Mouse (Mus musculus): Measurements from ENCODE around the gene Serping1.
"Not testable (repeated sequence)": the region's sequence is repeated elsewhere in the genome, so short reads cannot be mapped to it uniquely, and the experiment has no call there.

Serping1 gene

DNA sequence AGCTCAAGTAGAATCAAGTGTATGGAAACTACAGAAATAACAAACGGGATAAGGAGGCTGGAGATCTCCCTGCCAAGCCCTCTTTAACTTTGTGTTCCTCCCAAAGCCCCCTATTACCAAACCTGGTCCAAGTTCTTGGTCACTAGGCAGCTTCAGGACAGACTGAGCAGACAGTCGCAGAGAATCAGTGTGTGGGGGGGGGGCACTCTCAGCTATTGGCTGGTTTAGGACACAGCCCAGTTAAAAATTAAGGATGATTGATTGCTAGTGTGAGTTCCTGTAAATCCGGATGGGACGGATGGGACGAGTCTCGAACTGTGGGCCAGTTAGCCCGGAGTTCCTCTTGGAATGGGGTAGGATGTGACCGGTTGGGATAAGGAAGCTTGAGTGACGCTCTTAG is at the start of gene Serping1:
Gene Serping1, minus strand, starts transcription at position 204 of the 400 bp plus-strand sequence.
- DNase-seq (ENCODE audit: low spot score), result peak; percentile 47

DNA sequence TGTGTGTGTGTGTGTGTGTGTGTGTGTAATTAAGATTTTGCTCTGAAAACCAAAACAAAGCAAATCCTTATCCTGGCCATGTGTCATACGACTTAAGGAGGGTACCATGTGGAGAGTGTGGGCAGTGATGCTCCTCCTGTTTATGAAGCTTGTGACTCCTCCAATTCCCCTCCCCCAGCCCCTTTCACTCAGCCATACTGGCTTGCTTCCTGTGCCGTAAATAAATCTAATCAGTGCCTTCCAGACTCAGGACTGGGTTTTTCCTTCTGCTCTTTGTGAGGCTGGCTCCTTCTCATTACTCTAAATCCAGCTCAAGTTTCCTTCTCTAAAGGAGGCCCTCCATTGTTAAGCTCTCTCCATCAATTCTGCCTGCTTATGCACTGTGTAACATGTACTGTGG is 48.0 kb upstream of the Serping1 start:
- DNase-seq (ENCODE audit: low spot score), result peak; percentile 28

DNA sequence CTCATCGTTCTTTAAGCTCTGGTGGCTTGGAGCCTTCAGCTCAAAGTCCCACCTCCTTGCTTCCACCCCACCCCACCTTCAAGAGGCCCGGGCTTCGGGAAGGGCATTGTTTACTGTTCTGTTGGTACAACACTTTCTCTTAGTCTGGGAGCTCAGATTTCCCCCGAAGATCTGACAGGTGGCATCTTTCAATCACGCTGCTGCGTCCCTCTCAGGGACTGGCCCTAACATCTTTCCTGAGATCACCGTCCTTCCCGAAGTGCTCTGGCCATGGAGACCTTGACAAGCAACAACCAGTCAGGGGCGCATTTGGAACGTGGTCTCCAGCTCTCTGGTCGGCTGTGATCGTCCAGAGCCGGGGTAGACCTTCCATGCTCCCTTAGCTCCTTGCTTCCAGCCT is 47.3 kb upstream of the Serping1 start, which contains the start of gene Smtnl1:
Gene Smtnl1, minus strand, starts transcription at position 101 of the 400 bp plus-strand sequence.
- no peak for DNase-seq (ENCODE audit: low spot score)

DNA sequence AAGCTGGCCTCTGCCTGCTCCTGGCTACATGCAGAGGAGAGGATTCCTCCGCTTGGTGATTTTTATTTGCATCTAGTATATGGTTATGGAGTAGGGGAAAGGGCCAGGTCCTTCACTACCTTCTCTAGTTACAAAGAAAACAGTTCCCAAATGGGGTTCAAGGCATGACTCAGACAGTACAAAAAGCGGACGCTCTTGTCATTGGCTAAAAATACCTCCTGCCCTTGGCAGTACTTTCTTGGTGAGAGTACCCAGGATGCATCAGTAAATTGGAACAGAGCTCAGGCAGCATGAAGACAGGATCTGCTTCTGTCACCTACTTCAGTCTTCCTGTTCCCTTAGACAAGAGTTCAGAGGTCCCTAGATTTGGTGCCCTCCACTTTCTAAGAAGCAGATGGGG is 44.6 kb upstream of the Serping1 start:
- no peak for DNase-seq (ENCODE audit: low spot score)

DNA sequence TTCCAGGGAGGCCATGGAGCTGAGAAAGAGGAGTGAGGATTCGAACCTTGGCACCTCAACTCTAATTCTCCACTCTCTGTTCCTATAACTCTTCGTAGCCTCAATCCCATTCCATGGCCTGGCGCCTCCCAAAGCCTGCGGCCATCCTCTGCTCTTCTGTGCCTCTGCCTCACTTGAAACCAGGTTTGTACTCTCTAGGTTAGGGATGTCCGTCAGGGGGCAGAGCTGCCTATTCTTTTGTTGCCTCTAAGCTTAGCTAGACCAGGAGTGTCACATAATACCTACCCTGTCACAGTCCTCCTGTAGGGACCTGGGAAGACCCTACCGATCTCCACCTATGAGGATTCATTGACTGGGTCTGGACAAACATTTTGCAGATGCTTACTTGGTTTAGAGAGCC is 37.4 kb upstream of the Serping1 start:
- no peak for DNase-seq (ENCODE audit: low spot score)

DNA sequence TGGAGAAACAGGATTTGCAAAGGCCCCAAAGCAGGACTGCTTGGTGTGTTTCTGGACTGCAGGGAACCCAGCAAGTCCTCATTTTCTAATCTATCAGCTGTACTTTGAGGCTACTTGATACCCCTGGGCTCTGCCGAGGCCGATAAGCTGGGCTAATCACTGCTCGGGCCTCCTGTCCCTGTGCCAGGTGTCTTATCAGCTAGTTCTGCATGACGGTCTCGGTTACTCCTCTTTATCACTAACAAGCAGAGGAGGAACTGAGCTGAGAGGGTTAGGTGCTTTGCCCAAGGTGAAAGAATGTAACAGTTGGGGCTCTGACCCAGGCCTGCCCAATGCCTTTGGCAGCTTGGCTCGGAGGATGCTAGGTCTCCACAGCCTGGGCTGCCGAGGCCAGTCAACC is 36.6 kb upstream of the Serping1 start:
- no peak for DNase-seq (ENCODE audit: low spot score)

DNA sequence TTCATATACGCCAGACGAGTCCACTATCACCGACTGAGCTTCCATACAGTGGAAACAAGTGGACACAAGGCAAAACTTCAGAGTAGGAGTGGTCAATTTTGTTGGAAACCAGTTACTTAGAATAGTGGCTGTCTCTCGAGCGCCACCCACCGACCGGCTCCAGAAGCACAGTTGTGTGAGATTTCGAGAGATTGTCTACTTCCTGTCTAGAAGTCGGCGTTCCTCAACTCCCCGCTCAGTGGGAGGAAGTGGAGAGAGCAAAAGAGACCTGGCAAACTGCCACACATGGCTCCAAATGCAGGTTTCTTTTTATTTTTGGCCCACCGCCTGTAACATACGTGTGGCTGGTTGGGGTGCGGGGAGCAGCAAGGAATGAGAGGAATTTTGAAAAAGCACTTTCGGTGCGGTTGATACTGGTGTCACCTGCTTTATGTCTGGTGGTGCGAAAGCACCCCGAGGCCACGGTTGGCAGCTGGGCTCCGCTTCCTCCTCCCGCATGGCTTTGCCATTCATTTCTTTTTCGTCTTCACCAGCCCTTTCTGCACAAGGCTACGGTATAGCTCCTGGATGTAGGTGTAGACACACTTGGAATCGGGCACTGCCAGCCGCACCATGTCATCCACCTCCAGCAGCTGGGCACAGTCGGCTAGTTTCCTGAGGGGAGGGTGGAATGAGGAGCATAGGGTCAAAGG is 35.8 kb upstream of the Serping1 start:
- DNase-seq (ENCODE audit: low spot score), result peak; percentile 92

DNA sequence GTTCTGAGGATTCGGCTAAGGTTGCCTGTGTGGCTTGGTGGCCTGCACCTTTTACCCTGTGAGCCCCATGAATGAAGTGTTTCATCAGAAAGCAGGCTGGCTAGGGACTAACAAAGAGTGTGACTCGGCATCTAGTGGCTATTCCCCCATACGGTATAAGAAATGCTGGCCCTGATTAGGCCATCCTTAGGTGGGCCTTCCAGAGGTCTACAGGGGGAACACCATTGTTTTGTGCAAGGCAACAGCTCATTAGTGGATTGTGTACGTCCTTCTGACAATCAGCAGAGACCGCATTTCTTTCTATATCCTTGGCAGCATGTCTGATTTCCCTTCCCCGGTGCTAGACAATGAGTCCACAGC is 35.3 kb upstream of the Serping1 start:
- no peak for DNase-seq (ENCODE audit: low spot score)

DNA sequence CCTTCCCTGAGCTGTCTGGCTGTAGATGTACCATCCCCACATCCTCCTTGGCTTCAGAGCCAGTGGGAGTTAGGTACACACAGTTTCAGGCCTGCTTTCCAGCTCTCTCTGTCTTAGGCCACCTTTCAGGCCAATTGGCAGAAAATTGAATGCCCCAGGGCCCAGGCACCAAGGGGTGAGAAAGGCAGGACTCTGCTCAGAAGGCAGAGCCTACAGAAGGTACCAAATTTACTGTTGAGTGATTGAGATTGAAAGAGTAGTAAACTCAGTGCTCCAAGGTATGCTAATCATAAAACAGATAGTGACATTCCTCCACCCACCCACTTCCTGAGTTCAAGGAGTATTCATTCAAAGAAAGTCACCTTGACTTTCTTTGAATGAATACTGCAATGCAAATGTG is 34.1 kb upstream of the Serping1 start:
- no peak for DNase-seq (ENCODE audit: low spot score)

DNA sequence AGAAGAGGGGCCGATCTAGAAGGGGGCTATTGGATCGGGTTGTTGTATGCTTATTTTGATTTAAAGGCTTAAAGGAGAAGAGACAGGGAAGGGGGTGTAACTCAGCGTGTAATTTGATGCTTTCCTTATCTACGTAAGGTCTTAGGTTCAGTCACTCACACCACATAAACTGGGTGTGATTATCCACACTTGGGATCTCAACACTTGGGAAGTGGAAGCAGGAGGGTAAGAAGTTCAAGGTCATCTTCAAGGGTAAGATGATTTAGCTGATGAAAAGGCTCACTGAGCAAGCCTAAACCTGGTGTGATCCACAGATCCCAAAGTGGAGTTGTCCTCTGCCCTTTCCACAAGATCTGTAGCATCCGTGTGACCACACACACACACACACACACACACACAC is 31.3 kb upstream of the Serping1 start:
- no peak for DNase-seq (ENCODE audit: low spot score)

DNA sequence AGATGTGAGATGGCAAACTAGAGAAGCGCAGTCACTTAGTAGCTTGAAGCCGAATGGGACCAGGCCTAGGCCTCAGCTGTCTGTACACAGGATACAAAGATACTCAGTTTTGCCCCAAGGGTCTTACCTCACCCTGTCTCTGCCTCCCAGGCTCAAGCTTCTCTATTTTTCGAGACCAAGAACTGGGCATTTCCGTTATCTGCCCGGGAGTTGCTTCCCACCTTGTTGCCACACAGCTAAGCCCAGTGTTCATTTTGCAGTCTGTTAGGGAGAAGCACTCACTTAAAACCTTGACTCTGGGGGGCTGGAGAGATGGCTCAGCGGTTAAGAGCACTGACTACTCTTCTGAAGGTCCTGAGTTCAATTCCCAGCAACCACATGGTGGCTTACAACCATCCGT is 28.7 kb upstream of the Serping1 start:
- DNase-seq (ENCODE audit: low spot score), result no peak

DNA sequence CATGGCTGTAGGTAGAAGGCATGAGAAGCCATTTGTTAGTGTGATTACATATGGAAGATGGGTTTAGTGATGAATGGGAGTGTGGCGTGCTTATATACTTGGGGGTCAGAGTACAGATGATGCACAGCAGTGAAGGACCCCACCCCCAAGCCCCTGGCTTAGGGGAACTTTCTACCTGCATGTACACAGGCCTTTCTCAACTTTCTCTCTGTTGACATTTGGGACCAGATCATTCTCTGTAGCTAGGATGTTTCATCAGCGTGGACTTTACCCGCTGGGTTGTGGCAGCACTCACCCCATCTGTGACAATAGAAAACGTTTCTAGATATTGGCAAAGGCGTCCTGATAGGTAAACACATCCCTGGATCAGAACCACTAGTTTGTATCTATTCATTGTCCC is 26.0 kb upstream of the Serping1 start:
- not testable (repeated sequence) for DNase-seq (ENCODE audit: low spot score)

DNA sequence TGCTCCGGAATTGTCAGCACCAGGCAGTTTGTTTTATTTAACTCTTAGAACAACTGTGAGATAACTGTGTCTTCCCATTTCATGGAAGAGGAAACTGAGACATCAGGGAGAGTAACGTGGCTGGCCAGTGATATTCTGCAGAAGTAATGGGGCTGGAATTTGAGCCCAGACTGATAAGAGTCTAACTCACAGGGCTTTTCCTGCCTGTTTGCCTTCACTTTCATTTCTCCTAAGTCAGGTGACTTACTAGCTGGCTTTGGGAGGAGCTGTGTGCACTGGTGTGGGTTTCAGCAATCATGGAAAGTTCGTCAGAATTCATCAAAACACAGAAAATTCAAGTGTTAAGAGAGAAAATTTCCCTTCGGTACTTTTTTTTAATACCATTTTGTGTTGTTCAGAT is 25.1 kb upstream of the Serping1 start:
- DNase-seq (ENCODE audit: low spot score), result no peak

DNA sequence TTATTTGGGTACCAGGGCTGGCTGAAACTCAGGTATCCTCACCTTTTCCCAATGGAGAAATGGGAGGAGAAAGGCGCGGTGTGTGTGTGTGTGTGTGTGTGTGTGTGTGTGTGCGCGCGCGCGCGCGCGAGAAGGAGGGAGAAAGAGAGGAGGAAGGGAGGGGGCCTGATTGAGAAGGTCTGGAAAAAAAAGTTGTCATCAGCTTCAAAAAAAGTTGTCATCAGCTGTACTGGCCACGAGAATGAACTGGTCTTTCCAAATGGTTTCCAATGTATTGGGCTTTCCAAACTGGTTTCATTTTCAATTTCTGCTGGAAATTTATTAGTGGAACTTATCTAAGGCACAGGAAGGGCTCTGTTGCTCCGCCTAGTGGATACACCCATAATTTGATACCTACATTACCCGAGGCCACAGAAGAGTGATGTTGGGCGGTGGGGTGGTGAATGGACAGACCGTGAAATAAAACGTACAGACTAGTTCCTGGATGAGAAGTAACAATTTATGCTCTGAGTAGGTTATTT is 23.9 kb upstream of the Serping1 start:
- DNase-seq (ENCODE audit: low spot score), result peak; percentile 90

DNA sequence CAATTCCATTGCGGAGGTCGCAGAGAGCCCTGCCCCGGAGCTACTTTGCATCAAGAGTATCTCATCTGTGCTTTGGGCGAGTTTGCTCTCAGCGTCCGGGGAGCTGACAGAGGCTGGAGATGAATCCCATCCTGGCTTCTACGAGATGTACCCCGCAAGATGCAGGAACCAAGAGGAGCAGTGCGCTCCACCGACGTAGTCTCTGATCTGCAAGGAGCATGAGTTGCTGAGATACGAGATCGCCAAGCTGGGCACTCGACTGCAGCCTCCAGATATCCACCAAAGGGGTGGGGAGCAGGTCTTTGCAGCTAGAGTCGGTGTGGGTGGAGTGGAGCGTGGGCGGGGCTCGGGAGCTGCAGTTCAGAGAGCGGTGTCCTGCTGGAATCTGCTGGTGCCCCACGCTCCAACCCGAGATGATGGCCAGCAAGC is 23.3 kb upstream of the Serping1 start, which contains the start of gene Ube2l6:
Gene Ube2l6, plus strand, starts transcription at position 336 of the 429 bp plus-strand sequence.
- peak; percentile 79 for DNase-seq (ENCODE audit: low spot score)

DNA sequence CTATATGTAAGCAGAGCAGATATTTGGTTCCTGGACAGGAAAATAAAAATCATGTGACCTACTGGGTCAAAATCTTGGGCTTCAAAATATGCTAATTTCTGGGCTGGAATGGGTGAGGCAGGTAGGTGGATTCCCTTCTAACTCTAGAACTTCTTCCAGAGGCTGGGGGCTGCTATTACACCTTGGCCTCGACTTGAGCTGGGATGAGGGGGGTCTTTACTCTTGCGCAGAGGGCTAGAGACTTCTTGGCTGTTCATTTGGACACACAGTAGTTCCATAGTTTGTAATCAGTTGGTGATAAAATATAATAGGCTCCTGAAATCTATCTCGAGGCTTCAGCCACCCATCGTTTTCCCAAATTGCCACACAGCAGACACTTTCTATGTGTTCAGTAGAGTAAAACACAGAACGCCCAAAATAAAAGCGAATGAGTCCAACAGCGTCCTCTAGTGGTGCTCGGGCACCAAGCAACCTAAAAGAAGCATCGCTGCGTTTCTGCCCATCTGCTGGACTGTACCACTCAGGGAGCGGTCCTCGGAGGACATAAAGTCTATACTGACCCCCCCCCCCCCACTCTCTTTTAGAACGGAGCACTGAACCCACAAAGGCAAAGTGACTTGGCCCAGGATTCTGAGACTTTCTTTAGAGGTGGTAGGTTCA is 22.7 kb upstream of the Serping1 start:
- peak; percentile 96 for DNase-seq (ENCODE audit: low spot score)

DNA sequence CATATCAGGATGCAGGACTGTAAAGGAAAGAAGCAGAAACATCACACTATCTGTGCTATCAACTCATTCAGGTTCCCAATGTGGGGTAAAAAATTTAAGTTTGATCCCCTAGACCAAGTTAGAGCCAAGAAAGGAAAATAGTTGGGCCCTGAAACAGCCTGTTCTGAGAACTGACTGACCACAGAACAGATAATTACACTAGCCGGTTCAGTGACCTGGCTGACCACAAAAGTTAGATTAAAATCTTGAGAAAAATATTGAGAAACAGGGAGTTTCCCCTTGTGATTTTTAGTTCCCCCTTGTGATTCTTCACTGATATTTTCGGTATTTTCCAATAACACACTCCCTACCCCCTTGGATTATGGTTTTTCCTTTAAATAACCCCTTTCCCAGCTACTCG is 18.6 kb upstream of the Serping1 start:
- no peak for DNase-seq (ENCODE audit: low spot score)

DNA sequence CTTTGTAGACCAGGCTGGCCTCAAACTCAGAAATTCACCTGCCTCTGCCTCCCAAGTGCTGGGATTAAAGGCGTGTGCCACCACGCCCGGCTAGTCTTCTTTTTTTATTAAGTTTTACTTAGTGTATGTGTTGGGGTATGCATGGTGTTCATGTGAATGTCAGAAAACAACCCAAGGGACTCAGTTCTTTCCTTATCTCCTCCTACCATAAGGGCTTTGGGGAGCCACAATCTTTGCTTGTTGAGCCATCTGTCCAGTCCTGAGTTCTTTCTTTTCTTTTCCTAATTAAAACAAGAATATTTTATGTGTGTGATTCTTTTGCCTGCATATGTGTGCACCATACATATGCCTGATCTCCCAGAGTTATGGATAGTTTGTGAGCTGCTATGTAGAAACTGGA is 17.9 kb upstream of the Serping1 start:
- DNase-seq (ENCODE audit: low spot score), result no peak

DNA sequence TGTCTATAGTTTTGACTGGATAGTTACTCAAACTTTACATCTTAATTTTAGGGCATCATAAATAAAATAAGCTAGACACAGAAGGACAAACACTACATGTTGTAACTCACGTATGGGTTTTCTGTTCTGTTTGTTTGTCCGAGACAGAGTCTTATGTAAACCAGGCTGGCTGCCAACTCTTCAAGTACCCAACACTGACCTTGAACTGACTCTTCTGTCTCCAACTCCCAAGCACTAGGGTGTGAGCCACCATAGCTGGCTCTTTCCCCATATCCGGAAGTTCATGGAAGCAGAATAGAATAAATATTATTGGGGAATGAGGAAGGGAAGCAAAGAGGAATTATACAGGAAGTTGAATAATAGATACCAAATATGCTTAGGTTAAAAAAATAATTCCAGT is 17.3 kb upstream of the Serping1 start:
- no peak for DNase-seq (ENCODE audit: low spot score)

DNA sequence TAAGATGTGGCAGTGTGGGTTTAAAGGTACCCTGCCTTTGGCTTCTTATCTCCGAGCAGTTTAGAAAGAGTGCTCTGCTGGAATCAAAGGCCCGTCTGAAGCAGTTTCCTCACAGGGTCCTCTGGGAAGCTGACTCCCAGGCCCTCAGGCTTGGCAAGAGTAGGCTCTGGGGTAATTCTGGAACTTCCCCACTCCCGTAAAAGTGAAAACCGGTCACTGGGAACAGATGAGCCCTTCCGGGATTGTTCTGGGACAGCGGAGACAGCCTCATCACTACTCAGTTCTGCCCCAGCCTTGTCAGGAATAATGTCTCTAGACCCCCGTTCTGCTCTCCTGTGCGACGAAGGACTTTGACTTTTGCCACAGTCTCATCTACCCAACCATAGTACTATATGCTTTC is 15.2 kb upstream of the Serping1 start:
- DNase-seq (ENCODE audit: low spot score), result no peak

DNA sequence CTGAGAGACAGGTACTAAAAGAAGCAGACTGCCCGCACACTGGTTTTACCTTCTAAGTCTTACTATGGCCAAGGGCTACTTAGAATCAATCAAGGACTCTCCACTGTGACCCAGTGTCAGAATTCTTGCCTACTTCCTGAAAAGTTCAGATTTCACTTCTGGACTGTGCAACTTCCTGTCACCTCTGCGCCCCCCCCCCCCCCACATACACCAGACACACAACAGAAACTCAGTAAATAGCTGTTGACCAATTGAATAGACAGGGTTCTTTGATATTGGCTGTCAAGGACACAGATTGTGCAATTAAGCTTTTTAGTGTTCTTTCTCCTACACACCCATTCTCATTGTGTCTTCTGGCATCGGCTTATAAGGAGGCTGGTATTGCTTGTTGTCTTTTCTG is 13.1 kb upstream of the Serping1 start:
- DNase-seq (ENCODE audit: low spot score), result no peak

DNA sequence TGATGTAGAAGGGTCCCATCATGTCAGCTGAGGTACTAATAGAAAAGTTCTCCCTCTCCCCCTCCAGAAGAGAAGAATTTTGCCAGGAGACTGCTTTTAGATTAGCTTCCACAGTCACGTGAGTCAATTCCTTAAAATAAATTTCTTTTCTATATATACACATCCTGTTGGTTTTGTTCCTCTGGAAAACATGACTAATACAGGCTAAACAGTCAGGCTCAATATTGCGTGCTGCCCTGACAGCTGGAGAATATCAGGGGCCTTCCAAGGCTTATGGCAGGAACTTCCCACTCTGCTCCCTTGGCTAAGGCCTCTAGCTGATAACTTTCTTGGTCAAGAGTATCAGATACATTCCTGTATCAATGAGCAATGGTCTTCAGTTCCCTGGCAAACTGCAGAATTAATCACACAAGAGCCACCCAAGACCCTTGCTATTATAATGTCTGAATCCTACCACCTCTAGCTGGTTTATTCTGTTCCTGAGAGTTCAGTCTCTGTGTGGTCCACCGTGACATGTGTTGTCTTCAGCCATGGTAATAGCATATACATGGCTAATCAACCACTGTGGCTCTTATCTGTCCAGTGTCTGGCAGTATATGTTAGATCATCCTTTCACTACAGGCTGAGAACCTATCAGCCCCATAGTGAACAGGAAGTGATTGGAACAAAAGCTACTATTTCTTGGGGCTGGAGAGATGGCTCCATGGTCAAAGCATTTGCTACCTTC is 8.8 kb upstream of the Serping1 start:
- no peak for DNase-seq (ENCODE audit: low spot score)

DNA sequence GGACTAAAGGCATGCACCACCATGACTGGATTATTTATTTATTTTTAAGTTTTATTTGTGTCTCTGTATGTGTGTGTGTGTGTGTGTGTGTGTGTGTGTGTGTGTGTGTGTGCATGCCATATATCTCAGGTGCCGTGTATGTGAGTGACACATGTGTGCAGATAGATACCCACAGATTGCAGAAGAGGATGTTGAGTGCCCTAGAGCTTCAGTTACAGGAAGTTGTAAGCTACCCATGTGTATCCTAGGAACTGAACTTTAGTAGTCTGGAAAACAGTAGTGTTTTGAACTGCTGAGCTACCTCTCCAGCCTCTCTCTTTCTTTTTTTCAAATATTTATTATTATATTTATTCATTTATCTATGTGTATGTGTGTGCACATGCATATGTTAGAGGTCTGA is 8.1 kb upstream of the Serping1 start:
- DNase-seq (ENCODE audit: low spot score), result no peak

Measured in embryo, embryonic 10.5 days (tissue).